Mouse (Mus musculus): ENCODE measurements around the gene Mindy4.

The Mindy4 gene

DNA sequence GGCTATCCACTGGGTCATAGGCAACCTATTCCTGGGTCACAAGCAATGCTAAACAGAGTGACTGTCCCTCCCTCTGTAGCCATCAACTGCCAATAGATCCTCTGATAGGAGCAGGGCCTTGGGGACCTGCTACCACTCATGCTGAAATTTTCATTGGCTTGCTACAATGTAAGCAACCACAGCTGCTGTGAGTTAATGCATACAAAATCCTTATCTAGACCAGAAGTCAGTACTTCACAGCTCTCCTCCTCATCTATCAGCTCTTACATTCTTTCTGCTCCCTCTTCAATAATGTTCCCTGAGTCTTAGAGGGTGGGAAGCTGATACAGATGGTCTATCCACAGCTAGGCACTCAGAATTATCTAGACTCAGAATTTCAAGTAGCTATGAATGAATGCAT is 163.9 kb downstream of the Mindy4 start:
- DNase-seq (ENCODE audit: low spot score in 2 of 2) = no peak
